Mouse (Mus musculus) fat pad, adult 2 months (tissue): ENCODE data around the gene Por.

Experiments
- DNase-seq: peaks from one replicate; pipeline ENCODE4 v3.0.0-alpha.2; 2011; ENCODE audit warnings: low read depth, low spot score; ENCODE audit errors: extremely low read depth

Por gene

DNA sequence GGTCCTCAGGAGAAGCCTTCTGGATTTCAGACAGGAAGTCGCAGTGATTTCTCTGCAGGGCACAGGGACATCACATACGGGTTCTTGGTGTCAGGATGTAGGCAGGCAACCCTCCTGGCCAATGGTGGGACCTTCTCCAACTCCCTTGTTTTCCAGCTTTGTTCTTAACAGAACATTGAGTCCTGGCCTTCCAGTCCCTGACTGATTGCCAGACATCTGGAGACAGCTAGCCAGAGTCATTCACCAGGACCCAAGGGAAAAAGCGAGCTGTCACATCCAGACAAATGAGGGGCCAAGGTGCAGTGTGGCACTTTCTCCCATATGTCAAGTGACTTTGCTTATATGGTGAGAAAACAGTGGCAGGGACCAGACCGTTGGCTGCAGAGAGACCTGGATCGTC is 13.8 kb upstream of the Por start:
- no peak for DNase-seq

DNA sequence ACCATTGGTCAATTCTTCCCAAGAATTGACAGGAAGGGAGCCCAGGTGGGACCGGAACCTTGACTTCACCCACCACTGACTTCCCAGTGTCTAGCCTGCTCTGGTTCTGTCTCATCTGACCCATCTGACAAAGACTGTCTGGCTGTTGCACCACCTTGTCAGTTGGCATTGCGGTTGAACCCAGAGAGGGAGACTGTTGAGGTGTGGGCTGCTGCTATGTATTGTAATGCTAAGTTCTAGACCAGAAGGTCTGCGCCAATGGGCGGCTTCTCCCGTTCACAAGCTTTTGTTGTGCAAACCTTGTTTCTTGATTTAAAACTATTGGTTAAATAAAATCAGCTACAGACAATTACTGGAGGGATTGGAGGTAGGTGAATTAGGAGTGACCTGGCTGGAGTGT is 12.7 kb upstream of the Por start:
- DNase-seq, result no peak

DNA sequence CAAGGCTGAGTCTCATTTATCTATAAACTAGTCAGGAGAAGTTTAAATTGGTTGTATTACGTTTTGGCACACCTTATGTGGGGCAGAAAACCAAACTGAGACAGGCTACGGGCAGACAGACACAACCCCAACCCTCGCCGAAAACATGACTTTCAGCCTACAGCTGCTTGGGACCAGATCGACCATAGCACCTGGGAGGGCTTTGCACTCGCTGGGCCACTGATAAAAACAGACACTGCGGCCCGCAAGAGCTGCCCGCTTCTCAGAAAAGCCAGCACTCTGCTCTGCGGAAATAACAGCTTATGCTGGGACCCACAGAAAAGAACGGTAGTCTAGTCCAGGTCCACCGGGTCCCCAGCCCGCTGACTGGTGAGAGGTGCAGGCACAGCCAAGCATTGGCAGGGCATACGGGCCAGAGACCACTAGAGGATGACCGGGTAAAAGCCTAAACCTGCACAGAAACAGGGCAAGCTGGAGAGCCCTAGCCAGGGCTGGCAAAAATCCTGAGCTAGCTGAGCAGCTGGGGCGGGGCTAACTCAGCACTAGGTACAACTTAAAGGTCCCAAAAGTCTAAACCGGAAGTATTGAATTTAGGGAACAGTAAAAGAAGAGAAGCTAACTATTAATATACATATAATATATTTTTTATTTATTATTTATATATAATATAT is 12.0 kb upstream of the Por start:
- no peak for DNase-seq

DNA sequence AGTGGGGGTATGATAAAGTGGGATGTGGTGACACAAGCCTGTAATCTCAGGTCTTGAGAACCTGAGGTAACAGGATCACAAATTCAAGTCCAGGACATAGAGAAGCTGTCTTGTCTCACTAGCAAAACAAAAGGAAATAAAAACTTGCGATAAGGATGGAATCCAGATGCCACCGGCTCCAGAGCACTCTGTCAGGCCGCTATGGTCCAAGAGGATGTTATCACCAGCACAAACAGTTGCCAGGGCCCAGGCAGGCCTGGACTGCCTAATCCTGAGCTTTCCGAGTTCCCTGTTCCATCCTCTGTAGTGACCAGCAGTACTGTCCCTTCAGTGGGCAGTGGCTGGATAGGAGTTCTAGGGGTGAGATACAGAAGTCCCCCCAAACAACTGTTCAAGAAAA is 9.9 kb upstream of the Por start:
- no peak for DNase-seq

DNA sequence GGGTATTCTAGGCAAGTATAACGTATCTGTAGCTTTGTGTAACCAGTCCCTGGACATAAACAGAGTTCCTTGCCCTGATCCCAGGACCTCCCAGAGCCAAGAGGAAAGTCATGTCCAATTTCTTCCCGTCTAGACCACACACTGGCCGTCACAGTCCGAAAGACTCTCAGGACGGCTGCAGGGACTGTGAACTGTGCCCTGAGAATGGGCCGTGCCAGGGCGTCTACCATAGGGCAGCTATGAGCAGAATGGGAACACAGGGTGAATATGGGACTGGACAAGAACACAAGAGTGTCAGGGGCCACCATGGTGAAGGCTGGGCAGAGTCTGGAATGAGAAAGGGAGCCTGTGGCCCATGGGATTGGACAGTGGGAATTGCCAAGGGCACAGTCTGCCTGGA is 9.3 kb upstream of the Por start:
- no peak for DNase-seq

DNA sequence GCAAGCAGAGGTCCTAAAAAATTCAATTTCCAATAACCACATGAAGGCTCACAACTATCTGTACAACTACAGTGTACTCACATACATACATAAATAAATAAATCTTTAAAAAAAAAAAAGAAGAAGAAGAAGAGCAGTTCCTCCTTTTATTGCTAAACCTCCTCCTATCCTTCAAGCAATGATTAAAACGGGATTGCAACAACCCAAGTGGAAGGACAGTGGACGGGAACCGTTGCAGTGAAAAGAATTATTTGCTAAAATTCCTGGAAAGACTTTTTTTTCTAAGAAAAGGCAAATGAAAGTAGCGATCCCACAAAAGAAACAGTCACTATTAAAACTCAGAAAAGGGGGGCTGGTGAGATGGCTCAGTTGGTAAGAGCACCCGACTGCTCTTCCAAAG is 2.9 kb upstream of the Por start:
- no peak for DNase-seq

DNA sequence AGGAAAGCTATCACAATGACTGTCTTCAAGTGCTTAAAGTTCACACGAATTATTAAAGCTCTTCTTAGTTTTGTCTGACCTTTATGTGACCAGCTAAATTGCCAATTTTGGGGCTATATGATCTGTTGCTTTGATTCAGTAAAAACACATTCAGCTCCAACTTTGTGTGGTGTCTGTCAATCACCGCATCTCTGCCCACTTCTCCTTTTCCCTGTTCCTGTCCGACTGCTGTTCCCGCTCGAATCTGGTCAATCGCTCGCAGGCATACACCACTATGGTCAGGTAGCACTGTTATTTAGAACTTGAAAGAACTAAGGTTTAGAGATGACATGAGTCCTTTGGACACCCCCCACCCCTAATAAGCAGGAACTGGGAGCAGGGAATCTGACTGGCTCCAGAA is 1.8 kb upstream of the Por start:
- DNase-seq, result no peak

DNA sequence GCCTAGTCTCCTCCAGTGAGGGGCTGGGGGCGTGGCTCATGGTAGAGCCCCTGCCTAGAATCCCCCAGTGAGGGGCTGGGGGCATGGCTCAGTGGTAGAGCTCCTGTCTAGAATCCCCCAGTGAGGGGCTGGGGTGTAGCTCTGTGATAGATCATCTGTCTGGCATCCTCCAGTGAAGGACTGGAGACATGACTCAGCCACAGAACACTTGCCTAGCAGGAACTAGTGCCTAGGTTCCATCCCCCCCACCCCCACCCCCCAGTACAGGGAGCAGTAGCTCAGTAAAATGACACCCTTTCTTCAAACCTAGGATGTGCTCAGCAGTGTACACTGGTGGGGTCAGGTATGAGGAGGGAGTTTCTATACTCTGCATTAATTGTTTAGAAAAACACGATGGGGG is 1.0 kb downstream of the Por start:
- no peak for DNase-seq

DNA sequence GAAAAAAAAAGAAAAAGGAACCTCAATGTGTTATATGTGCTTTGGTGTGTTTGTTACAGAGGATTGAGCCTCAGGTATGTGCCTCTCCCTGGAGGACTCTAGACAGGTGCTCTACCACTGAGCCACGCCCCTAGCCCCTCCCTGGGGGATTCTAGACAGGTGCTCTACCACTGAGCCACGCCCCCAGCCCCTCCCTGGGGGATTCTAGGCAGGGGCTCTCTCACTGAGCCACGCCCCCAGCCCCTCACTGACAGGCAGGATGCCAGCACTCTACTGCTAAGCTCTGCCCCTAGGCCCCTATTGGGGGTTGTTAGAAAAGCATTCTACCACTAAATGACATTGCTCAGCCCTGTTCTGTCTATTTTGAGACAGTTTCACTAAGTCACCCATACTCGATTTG is 2.7 kb downstream of the Por start:
- DNase-seq, result no peak

DNA sequence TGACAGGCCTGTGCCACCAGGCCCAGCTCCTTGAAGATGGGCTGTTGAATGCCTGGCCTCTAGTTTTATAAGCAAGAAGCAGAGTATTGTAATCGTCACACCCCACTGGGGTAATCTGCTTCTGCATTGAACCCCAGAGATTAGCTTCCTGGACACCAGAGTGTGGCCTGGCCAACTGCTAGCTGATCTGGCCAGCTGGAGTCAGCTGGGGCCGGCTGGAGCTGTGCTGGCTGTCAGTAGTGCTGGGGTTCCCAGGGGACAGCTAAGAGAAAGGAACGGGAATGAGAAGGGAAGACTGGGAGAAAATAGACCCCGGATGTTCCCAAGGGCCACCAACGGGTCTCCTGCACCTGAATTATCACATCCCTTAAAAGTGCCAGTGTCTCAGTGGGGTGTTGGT is 3.1 kb downstream of the Por start:
- no peak for DNase-seq

DNA sequence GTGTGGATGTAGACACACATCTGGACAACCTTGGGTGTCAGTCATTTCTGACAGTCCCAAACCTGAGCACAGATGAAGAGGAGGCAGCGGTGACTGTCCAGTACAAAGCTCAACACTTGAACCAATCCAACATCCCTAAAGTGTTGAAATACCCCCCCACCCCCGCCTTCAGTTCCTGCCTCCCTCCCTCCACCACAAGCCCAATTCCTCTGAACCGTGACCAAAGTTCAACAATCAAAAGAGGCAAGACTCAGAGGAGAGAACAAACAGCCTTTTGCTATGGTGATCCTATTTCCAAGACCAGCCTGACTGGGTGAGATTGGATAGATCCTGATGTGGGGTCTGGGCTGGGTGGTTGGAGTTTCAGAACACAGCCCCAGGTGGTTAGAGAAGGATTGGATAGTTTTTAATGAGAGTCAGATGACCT is 4.5 kb downstream of the Por start:
- DNase-seq, result no peak

DNA sequence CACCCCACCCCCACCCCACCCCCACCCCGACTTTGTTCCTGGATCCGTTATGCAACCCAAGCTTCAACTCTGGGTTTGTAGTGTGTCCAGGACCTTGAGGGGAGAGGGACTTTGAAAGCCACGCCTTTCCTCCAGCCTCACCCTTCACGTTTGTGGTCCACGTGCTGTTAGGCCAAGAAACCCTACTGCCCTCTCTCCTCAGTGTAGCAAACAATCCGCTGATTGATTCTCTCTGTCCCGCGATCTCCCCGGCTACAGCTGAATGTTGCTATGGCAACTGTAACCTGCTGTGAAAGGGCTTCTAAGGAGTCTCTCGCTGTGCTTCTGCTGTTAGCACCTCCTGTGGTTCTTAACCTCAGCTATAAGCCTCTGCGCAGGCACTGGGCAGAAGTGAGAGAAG is 5.0 kb downstream of the Por start:
- no peak for DNase-seq

DNA sequence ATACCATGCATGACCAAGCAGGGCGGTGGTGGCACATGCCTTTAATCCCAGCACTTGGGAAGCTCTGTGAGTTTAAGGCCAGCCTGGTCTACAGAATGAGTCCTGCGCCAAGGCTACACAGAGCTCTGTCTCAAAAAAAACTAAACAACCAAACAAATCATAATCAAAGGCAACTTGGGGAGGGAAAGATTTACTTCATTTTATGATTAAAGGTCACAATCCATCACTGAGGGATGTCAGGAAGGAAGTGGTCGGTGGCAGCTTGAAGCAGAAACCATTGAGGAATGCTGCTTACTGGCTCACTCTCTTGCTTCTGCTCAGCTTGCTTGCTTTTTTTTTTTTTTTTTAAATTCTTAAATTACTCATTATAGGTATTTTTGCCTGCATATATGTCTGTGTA is 6.9 kb downstream of the Por start:
- DNase-seq, result no peak

DNA sequence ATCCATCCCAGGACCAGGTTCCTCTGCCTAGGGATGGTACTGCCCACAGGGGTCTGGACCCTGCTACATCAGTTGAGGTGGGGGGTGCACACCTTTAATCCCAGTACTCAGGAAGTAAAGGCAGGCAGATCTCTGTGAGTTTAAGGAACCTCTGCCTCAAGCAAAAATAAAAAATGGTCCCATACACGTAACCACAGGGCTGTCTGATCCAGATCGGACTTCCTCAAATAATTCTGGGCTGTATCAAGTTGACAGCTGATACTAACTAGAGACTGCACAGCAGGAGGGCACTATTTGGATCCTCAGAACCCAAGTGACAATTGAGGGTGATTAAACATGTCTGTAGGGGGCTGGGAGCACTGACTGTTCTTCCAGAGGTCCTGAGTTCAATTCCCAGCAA is 7.4 kb downstream of the Por start:
- DNase-seq, result no peak

DNA sequence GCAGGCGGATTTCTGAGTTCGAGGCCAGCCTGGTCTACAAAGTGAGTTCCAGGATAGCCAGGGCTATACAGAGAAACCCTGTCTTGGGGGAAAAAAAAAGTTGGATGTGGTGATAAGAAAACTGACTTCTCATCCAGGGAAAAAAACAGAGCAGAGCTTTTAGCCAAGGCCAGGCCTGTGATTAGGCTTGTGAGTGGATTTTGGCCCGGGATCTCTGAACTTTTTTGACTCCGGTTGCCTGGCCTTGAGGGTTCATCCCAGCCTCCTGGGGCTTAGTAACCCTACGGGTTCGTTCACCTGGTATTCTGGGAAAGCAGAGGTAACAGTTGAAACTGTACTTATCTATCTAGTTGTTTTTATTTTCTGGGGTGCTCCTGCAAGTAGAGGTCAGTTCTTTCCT is 8.6 kb downstream of the Por start:
- DNase-seq, result no peak

DNA sequence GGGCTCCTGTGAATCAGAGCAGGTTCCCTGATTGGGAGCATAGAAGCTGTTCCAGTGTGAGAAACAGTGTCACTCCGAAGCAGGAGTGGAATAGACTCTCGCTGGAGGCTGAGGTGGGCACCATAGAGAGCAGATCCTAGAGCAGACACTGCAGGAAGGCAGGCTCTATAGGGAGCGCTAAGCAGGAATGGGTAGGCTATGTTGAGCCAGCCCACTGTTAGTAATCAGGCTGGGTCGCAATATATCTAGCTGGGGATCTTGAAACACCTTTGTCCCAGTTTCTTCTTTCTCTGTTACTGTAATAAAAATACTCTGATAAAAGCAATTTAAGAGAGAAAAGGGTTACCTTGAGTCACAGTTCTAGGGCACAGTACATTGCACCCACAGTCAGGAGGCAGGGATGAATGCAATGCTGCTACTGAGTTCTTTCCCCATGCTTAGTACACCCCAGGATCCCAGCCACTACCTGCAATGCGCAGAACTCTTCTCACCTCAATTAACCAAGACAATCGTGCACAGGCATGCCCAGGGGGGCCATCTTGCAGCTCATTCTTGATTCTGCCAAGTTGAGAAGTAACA is 11.2 kb downstream of the Por start:
- no peak for DNase-seq

DNA sequence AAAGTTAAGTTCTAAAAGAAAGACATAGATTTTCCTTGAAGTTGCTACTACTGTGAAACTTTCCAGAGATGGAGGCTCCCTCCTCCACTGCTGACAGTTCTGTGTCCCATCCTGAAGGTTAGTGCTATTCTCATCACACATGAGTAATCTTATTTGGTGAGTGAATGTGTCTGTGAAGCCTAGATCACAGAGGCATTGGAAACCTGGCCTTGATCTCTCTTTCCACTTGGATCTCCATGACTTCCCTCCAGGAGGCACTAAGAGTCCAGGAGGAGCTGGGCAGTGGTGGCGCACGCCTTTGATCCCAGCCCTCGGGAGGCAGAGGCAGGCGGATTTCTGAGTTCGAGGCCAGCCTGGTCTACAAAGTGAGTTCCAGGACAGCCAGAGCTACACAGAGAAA is 12.2 kb downstream of the Por start:
- no peak for DNase-seq

DNA sequence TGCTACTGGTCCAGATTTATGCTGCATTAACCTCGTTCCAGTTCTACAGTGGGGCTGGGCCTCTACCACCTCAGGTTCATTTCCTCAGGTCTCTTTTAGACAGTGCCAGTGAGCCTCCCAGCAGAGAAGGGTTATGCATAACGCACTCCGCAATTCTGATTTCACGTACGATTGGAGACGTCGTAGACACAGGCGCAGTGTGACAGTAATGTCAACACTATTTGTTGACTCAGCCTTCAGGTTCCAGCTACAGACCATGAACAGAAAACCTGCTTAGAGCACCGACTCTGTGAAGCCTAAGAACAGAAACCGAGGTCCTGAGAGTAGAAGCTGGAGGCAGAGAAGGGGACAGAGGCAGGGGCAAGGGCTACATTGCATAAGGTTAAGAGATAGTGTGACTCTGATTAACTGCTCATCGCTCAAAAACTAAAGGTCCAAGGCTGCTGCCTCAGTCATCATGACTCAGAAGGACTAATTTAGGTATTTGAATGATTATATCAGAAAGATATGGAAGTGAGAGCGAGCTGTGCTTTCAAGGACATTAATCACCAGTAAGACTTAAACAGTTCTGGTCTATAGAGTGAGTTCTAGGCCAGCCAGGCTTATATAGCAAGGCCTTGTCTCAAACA is 13.2 kb downstream of the Por start:
- DNase-seq, result no peak

DNA sequence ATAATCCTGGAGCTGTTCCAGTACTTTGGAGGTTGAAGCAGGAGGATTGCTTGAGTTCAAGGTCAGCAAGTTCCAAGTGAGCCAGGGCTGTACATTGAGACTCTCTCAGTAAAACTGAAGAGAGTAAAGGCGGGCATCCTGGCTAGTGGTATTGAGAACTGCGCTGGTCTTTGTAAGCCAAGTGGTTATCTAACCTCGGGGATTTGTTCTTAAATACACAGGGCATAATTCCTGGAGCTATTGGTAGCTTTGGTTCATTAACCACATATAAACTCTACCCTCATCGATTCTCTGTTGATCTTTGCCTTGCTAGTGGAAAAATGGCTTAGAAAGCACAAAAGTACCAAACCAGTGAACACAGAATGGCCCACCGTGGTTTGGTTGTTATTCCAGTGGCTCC is 20.6 kb downstream of the Por start:
- no peak for DNase-seq

DNA sequence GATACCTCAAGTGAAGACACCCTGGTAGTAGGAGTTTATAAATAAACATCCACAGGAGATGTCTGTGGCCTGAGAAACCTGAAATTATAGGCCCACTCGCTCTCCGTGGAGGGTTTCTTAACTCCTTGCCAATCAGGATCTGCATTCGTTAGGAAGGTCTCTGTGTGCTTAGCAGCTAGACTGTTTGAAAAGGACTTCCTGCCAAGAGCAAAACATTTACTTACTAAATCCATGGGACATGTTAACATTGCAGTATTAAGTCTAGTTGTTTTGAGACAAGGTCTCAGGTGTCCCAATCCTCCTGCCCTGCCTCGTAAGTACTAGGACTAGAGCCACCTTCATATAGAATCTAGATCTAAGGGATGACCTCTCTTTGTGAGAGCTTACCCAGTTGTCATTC is 21.4 kb downstream of the Por start:
- DNase-seq, result no peak

DNA sequence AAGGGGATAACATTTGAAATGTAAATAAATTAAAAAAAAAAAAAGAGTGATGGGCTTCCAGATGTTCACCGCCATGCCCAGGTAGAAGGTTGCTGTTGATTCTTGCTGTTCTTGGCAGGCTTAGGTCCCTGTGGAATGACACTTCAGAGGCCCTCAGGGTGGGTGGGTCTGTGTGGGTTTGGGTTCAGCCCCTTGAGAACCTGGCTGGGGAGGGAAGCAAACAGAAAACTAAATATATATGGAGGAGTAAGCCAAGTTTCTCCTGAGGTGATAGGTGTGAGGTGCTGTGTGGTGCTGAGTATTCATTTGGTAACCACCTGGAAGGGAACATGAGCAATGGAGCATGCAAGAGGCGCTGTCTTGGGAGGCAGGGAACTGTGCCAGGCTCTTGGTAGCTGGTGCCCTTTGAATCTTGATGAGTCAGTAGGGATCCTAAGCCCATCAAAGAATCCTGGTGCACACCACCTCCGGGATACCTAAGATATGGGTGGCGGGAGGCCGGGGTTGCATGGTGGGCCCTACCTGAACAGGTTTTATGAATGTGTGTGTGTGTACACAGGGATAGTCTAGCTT is 23.5 kb downstream of the Por start:
- no peak for DNase-seq

DNA sequence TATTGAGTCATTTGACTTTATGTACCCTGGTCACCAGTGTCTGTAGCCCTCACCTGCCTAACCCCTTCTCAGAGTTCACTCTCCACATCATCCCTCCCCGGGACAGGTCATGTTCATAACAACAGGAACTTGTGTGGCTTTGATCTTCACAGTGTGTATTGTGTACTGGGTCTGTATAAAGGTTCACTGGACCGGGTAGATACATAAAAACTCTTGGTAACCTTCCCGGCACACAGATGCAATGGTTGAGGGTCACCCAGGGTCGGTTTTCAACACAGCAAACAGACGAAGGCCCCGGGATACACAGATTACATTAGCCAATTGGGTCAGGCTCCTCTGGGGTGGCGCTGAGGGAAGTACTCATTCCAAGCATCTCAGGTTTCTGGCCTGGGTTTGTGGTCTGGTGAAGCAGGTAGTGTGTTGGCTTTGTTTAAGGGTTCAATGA is 25.5 kb downstream of the Por start:
- no peak for DNase-seq
